Mouse (Mus musculus) thymus, postnatal 0 days (tissue): ENCODE results near the gene I0C0044D17Rik. TPM values are rescaled to one million over a fixed set of nuclear protein-coding genes. Genes with fewer than 3 reads are reported as not detected.
"Not testable (repeated sequence)": the region's sequence is repeated elsewhere in the genome, so short reads cannot be mapped to it uniquely, and the experiment has no call there.

Experiments used
- DNase-seq: peaks from one replicate; pipeline ENCODE4 v3.0.0-alpha.2; 2015; ENCODE audit warnings: low spot score
- polyA plus RNA-seq: library from polyadenylated mRNA; unstranded; fragments of >200 nt; fragmentation: Nextera tagmentation; extraction: Ambion mirVana; gene quantifications from 2 replicates; pipeline ENCODE4 v1.2.1, GENCODE M21; 2015

I0C0044D17Rik gene
- not detected in 2 replicates for polyA plus RNA-seq

DNA sequence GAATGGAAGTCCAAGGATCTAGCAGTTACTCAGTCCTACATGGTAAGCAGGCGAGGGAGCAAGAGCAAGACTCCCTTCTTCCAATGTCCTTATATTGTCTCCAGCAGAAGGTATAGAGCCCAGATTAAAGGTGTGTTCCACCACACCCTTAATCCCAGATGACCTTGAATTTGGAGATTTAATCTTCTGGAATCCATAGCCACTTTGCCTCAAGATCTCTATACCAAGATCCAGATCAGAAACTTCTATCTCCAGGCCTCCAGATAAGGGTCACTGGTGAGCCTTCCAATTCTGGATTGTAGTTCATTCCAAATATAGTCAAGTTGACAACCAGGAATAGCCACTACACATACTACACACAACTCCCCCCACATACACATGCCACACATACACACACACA lies at the start of gene I0C0044D17Rik:
I0C0044D17Rik (minus strand) TSS at position 101 of the 400 bp plus-strand sequence.
- not testable (repeated sequence) for DNase-seq

- DNase-seq: no peak
These were observed 42.0 kb upstream of the I0C0044D17Rik start for GRCm38 (mm10) chr4:98865386-98866237.

- no peak for DNase-seq
These were observed 40.9 kb upstream of the I0C0044D17Rik start for GRCm38 (mm10) chr4:98864546-98864945.

DNA sequence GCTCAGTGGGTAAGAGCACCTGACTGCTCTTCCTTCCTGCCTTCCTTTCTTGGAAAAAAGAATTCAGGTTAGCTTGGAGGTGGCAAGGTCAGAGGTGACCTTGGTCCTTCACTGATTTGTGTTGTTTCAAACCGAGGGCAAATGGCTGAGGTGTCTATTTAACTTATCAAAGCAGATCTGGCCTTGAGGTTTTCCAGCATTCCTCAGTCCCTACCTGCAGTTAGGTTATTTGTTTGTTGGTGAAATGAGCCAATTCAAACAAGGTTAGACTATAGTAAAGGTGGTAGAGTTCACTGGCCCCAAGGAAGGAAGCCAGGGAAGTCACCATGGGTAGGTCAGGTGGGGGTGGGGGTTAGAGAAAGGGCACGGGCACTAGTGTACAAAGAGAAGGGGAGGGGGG lies 40.5 kb upstream of the I0C0044D17Rik start:
- DNase-seq: no peak

- DNase-seq: no peak
These were observed 39.8 kb upstream of the I0C0044D17Rik start for GRCm38 (mm10) chr4:98863451-98863850.

- DNase-seq: no peak
These were observed 34.7 kb upstream of the I0C0044D17Rik start for GRCm38 (mm10) chr4:98858151-98858855.

- DNase-seq: no peak
These were observed 33.5 kb upstream of the I0C0044D17Rik start for GRCm38 (mm10) chr4:98857037-98857648.

DNA sequence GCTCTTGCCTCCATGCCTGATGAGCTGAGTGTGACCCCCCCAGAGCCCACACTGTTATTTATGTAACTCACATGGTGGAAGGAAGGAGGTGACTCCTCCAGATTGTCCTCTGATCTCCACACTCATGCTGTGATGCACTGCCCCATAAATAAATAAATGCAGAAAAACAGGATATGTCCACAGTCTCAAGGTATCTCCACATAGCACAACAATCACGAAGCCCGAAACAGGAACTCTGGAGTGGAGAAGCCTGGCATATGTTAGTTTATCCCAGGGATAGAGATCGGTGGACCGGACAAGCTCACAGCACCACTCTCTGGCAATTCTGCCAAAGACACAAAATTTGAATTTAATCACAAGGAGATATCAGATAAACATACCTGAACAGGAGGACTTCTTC lies 30.3 kb upstream of the I0C0044D17Rik start:
- DNase-seq: no peak

GRCm38 (mm10) chr4:98850485-98850884 lies 26.8 kb upstream of the I0C0044D17Rik start:
- DNase-seq: not testable (repeated sequence)

DNA sequence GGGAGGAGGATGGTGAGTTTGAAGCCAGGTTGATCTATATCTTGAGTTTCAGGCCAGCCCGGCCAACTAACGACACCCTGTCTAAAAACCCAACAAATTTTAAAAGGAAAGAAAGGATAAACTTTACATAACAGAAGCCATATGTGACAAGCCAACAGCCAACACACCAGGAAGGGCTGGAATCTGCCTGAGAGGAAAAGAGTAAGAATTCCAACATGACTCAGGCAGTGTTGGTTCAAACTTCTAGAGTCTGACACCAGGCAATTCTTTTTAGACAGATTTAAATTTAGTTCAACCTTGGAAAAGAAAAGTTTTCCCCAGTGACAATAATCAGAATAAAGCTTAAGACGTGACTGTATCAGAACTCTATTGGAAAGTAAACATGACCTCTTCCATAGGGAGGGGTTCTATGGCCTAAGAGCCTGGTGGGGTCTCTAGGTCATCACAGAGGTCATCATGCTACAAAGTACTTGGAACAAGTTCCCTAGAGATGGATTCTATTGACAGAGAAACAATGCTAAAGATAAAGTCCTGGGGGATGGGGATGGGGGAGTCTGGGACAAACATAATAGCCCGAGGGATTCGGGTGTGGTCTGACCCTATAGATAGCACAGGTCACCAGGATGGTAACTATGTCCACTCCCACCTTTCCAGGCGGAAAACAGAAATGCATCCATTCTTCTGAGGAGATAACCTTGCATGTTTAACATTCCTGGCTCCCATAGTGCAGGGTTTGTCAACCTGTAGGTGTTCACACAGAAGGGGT lies 23.7 kb upstream of the I0C0044D17Rik start:
- DNase-seq: no peak

DNA sequence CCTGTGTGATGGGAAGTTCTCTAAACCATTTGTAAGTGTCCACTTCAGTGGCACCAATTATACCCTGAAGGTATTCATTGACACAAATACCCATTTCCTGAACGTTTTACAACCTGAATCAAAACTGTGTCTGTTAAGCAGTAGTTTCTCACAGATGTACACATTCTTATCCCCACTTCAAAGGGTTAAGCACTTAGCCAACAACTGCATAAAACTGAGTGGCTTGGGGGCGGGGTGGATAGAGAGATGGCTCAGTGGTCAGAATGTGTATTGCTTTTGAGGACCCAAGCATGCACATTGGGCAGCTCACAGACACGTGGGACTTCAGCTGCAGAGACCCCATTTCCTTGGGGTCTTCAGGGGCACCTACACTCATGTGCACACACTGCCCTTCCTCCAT lies 22.8 kb upstream of the I0C0044D17Rik start:
- no peak for DNase-seq

- no peak for DNase-seq
These were observed 22.1 kb upstream of the I0C0044D17Rik start for GRCm38 (mm10) chr4:98845687-98846125.

- no peak for DNase-seq
These were observed 21.6 kb upstream of the I0C0044D17Rik start for GRCm38 (mm10) chr4:98845201-98845600.

GRCm38 (mm10) chr4:98843906-98844597 lies 20.4 kb upstream of the I0C0044D17Rik start:
- DNase-seq: no peak

DNA sequence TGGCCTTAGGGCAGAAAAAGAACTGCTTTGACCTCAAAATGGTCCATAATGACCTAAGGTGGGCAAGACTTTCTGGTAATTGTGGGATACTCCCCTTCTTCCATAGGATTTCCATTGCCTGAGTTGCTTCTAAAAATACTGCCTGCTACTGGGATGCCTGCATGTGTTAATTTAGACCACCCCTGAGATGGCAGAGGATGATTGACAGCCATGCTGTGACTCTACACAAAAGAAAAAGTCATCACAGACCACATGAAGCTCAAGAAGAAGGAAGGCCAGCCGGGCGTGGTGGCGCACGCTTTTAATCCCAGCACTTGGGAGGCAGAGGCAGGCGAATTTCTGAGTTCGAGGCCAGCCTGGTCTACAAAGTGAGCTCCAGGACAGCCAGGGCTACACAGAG lies 17.6 kb upstream of the I0C0044D17Rik start:
- DNase-seq: not testable (repeated sequence)

DNA sequence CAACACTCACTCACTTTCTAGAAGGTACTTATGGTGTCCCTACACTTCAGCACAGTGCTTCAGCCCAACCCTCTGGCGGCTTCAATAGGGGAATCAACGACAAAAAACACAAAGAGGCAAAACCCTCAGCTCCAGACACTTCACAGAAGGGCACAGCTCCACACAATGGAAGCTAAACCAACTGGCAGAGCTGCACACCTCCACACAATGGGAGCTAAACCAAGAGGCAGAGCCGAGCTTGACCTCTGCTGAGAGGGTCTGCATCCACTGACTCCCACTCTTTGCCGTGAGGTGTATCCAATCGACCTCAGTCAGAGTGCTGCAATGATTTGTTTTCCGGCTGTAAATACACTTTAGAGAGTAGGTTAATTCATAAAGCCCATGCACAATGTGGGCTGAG lies 16.9 kb upstream of the I0C0044D17Rik start:
- DNase-seq: no peak

GRCm38 (mm10) chr4:98838913-98839312 lies 15.3 kb upstream of the I0C0044D17Rik start:
- DNase-seq: no peak

DNA sequence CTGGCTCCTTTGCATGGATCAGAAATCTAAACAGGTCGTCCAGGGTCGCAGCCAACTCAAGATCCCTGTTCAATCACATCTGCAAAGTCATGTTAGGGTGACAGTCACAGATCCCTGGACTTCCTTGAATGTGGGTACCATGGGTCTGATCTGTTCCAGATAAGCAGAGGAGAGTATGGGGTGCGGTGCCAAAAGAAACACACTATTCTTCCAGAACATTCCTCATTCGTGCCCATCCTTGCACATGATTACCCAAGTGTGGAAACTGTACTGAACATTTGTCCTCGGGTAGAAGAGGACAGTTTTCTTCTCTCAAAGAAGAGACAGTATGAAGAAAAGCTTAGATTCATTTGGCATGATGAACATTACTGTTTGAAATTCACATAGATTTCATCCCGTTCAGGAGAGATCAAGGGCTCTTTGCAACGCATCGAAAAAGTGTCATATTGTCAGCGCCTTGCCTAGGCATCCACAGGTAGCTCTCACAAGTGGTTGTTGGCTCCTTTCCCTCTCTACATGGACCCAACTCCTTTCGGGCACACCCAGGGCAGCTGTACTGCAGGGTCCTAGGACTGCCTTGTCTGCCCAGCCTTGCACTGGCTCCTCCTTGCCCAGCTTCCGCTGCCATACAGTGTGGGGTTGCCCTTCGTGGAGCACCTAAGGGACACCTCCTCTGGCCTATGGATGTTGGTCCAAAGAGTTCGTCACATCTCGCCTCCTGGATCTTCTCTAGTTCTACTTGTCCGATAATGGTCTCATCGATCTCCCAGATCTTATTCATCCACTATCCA lies 14.3 kb upstream of the I0C0044D17Rik start:
- no peak for DNase-seq

- DNase-seq: no peak
These were observed 12.9 kb upstream of the I0C0044D17Rik start for GRCm38 (mm10) chr4:98836519-98836918.

DNA sequence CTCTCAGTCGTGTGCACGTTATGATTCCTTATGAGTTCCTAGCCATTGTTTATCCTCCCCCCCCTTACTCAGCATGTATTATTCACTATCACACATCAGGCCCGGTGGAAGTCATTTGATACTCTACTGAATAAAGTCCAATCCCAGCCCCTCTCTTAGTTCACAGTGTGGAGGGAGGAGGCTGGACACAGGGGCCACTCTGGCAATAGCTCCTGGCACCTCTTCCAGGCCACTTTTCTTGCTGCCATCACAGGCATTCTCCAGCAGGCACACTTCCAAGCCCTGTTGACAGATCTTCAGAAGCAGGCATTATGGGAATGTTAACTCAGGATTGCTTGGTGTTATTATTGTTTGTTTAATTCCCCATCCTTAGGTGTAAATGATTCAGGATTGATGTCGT lies 11.1 kb upstream of the I0C0044D17Rik start:
- no peak for DNase-seq
